Mouse (Mus musculus): ENCODE data around the gene Sobp.

- TF ChIP-seq CTCF (IDR thresholded peaks at IDR 0.05; ENCODE audit: borderline replicate concordance, insufficient read depth, low read length) (no peak), POLR2A (IDR thresholded peaks at IDR 0.05; ENCODE audit: low read depth, low read length) (no peak)
Measured at GRCm38 (mm10) chr10:43075535-43076152, 98.7 kb downstream of the Sobp start.

Data from embryonic fibroblast, embryonic 13.5 days (primary cell).